Mouse (Mus musculus) thymus, adult 2 months (tissue): Measurements from ENCODE around the gene Arf1. TPM values are rescaled to one million over a fixed set of nuclear protein-coding genes. Genes with fewer than 3 reads are reported as not detected.

Source experiments
- DNase-seq: peaks from one replicate; pipeline ENCODE4 v3.0.0; 2021
- H3K27ac ChIP-seq: fragments of 200-500 bp; 2 replicates; pipeline ENCODE4 v1.5.1; 2012; ENCODE audit warnings: low read length, control low read depth; ENCODE audit not compliant: control insufficient read depth, insufficient read depth
- H3K27me3 ChIP-seq: fragments of 200-500 bp; 2 replicates; pipeline ENCODE4 v1.6.1; 2012; ENCODE audit warnings: mild to moderate bottlenecking, low read length, moderate library complexity, mixed read lengths; ENCODE audit not compliant: control insufficient read depth, insufficient read depth
- H3K36me3 ChIP-seq: fragments of 200-500 bp; 2 replicates; pipeline ENCODE4 v1.6.1; 2012; ENCODE audit warnings: mild to moderate bottlenecking, low read length, moderate library complexity; ENCODE audit not compliant: control insufficient read depth, insufficient read depth
- H3K4me1 ChIP-seq: fragments of 200-500 bp; replicated peaks from 2 replicates; pipeline ENCODE4 v1.6.1; 2012; ENCODE audit warnings: low read length; ENCODE audit not compliant: control insufficient read depth, insufficient read depth
- H3K4me3 ChIP-seq: fragments of 200-500 bp; 2 replicates; pipeline ENCODE4 v1.5.1; 2012; ENCODE audit warnings: mild to moderate bottlenecking, low read length, control low read depth, moderate library complexity; ENCODE audit not compliant: control insufficient read depth, insufficient read depth
- CTCF ChIP-seq: fragments of 200-500 bp; IDR thresholded peaks from 2 replicates; pipeline ENCODE4 v1.5.1; 2012; ENCODE audit warnings: mild to moderate bottlenecking, control low read depth, low read length, moderate library complexity, borderline replicate concordance; ENCODE audit not compliant: control insufficient read depth, poor library complexity, insufficient read depth; ENCODE audit errors: extremely low read depth
- POLR2A ChIP-seq: fragments of 200-500 bp; IDR thresholded peaks from 2 replicates; pipeline ENCODE4 v1.6.1; 2012; ENCODE audit warnings: mild to moderate bottlenecking, low read length, control low read depth, moderate library complexity; ENCODE audit not compliant: control insufficient read depth, poor library complexity, insufficient read depth; ENCODE audit errors: extremely low read depth
- WGBS: fragments of 180-500 bp; shearing (Covaris S2); methylation state at CpG from one replicate; pipeline ENCODE4 v1.1.7; 2018; 5-methylcytosine and 5-hydroxymethylcytosine counted together
- polyA plus RNA-seq: library from polyadenylated mRNA; depleted of rRNA; stranded (reverse); fragments of >200 nt; gene quantifications from 2 replicates; pipeline ENCODE4 v1.2.3, GENCODE M21; 2012; rRNA removed

Gene Arf1
- 503 and 561 TPM in 2 replicates for polyA plus RNA-seq

GRCm38 (mm10) chr11:59228122-59228953, at the start of gene Arf1:
TSS of gene Arf1 (minus strand) at chr11:59228270.
- peak; percentile 97 for DNase-seq
- TF ChIP-seq CTCF = no peak
- peak; percentile 95 for TF ChIP-seq POLR2A
- Histone ChIP-seq H3K27me3 (no peaks in the 10 kb centered on the region), H3K4me3 (peak within 1 kb of the TSS; percentile 78), H3K4me1 (peaks cover 22% of the 10 kb centered on the region), H3K27ac (peak within 1 kb of the TSS; percentile 11; the same call in 1 of the 2 replicates), H3K36me3 (no peaks in the 10 kb centered on the region)
- 6% methylated on average over 57 of the region's 59 CpGs for WGBS

- 35% methylated on average over 2 of the region's 2 CpGs for WGBS
- H3K27me3 ChIP-seq = no peaks in the 10 kb centered on the region; the same call in 1 of the 2 replicates
- H3K4me3 ChIP-seq = no peak overlapping the region
- H3K27ac ChIP-seq = no peak overlapping the region
- H3K36me3 ChIP-seq = no peaks in the 10 kb centered on the region
- no peak for TF ChIP-seq CTCF
- TF ChIP-seq POLR2A = no peak
- no peak for DNase-seq
- no peaks in the 10 kb centered on the region for H3K4me1 ChIP-seq
These were observed 48.8 kb upstream of the Arf1 start for GRCm38 (mm10) chr11:59276877-59277276.

GRCm38 (mm10) chr11:59274184-59274583, 46.1 kb upstream of the Arf1 start:
- no peaks in the 10 kb centered on the region; the same call in 1 of the 2 replicates for H3K27me3 ChIP-seq
- H3K4me3 ChIP-seq = no peak overlapping the region
- no peaks in the 10 kb centered on the region for H3K36me3 ChIP-seq
- DNase-seq = no peak
- H3K27ac ChIP-seq = no peak overlapping the region
- no peaks in the 10 kb centered on the region for H3K4me1 ChIP-seq
- TF ChIP-seq CTCF = no peak
- no peak for TF ChIP-seq POLR2A
- WGBS = 59% methylated on average over 3 of the region's 3 CpGs

GRCm38 (mm10) chr11:59266727-59267126, 38.7 kb upstream of the Arf1 start:
- Histone ChIP-seq H3K27ac (no peak overlapping the region), H3K4me3 (no peak overlapping the region), H3K36me3 (no peaks in the 10 kb centered on the region), H3K27me3 (peaks cover 15% of the 10 kb centered on the region), H3K4me1 (no peaks in the 10 kb centered on the region)
- DNase-seq = no peak
- 53% methylated on average over 6 of the region's 6 CpGs for WGBS
- no peak for TF ChIP-seq CTCF
- no peak for TF ChIP-seq POLR2A

- Histone ChIP-seq H3K4me1 (no peaks in the 10 kb centered on the region), H3K27ac (no peak overlapping the region), H3K4me3 (no peak overlapping the region), H3K36me3 (no peaks in the 10 kb centered on the region), H3K27me3 (peaks cover 15% of the 10 kb centered on the region)
- 79% methylated on average over 8 of the region's 8 CpGs for WGBS
- TF ChIP-seq CTCF (no peak), POLR2A (no peak)
- DNase-seq = no peak
These were observed 37.2 kb upstream of the Arf1 start for GRCm38 (mm10) chr11:59265154-59265813.

GRCm38 (mm10) chr11:59264593-59264992, 36.5 kb upstream of the Arf1 start:
- Histone ChIP-seq H3K4me3 (no peak overlapping the region), H3K36me3 (no peaks in the 10 kb centered on the region), H3K27ac (no peak overlapping the region), H3K4me1 (no peaks in the 10 kb centered on the region), H3K27me3 (peaks cover 15% of the 10 kb centered on the region)
- no peak for TF ChIP-seq POLR2A
- no peak for TF ChIP-seq CTCF
- DNase-seq = no peak
- 20% methylated on average over 8 of the region's 8 CpGs for WGBS
